Mouse (Mus musculus): ENCODE results near the gene Mgst2. TPM values are rescaled to one million over a fixed set of nuclear protein-coding genes. Genes with fewer than 3 reads are reported as not detected.

Gene Mgst2
- polyA plus RNA-seq, 1 experiment from 2014 or later, result 0.64 TPM

- Histone ChIP-seq H3K9me3 (ENCODE audit: control insufficient read depth, low read length) (no peaks in the 10 kb centered on the region), H3K27me3 (ENCODE audit: control insufficient read depth, insufficient read depth, low read length) (no peaks in the 10 kb centered on the region), H3K36me3 (ENCODE audit: control insufficient read depth, insufficient read depth, low read length) (no peaks in the 10 kb centered on the region), H3K9ac (ENCODE audit: low read length) (no peak overlapping the region), H3K4me3 (ENCODE audit: low read depth, low read length) (no peak overlapping the region), H3K4me1 (ENCODE audit: control insufficient read depth, insufficient read depth, low read length) (no peaks in the 10 kb centered on the region), H3K4me2 (ENCODE audit: low read depth, severe bottlenecking) (no peak overlapping the region), H3K27ac (replicated peaks; ENCODE audit: low read depth, low read length) (no peak overlapping the region)
- DNase-seq (ENCODE audit: low spot score) (no peak), ATAC-seq (ENCODE audit: insufficient number of reproducible peaks, low FRiP score, low TSS enrichment, low read depth) (no peak)
- 91% methylated on average over 1 of the region's 1 CpGs for WGBS
Measured at GRCm38 (mm10) chr3:51708375-51708745, 48.2 kb downstream of the Mgst2 start.

- Histone ChIP-seq H3K36me3 (ENCODE audit: control insufficient read depth, insufficient read depth, low read length) (no peaks in the 10 kb centered on the region), H3K27ac (replicated peaks; ENCODE audit: low read depth, low read length) (no peak overlapping the region), H3K4me1 (ENCODE audit: control insufficient read depth, insufficient read depth, low read length) (no peaks in the 10 kb centered on the region), H3K27me3 (ENCODE audit: control insufficient read depth, insufficient read depth, low read length) (no peaks in the 10 kb centered on the region), H3K4me2 (ENCODE audit: low read depth, severe bottlenecking) (no peak overlapping the region), H3K9me3 (ENCODE audit: control insufficient read depth, low read length) (no peaks in the 10 kb centered on the region), H3K4me3 (ENCODE audit: low read depth, low read length) (no peak overlapping the region), H3K9ac (ENCODE audit: low read length) (no peak overlapping the region)
- WGBS, result 77% methylated on average over 21 of the region's 21 CpGs
- ATAC-seq (ENCODE audit: insufficient number of reproducible peaks, low FRiP score, low TSS enrichment, low read depth) (no peak), DNase-seq (ENCODE audit: low spot score) (no peak)
Measured at GRCm38 (mm10) chr3:51708746-51709411, 48.7 kb downstream of the Mgst2 start.

GRCm38 (mm10) chr3:51712382-51712781 lies 52.2 kb downstream of the Mgst2 start:
- Histone ChIP-seq H3K27ac (replicated peaks; ENCODE audit: low read depth, low read length) (no peak overlapping the region), H3K9me3 (ENCODE audit: control insufficient read depth, low read length) (no peaks in the 10 kb centered on the region), H3K4me1 (ENCODE audit: control insufficient read depth, insufficient read depth, low read length) (peaks cover 7% of the 10 kb centered on the region; the same call in 1 of the 2 replicates), H3K27me3 (ENCODE audit: control insufficient read depth, insufficient read depth, low read length) (no peaks in the 10 kb centered on the region), H3K4me2 (ENCODE audit: low read depth, severe bottlenecking) (no peak overlapping the region), H3K4me3 (ENCODE audit: low read depth, low read length) (no peak overlapping the region), H3K36me3 (ENCODE audit: control insufficient read depth, insufficient read depth, low read length) (no peaks in the 10 kb centered on the region), H3K9ac (ENCODE audit: low read length) (no peak overlapping the region)
- DNase-seq (ENCODE audit: low spot score), result no peak
- WGBS, result 21% methylated on average over 3 of the region's 3 CpGs
- ATAC-seq (ENCODE audit: insufficient number of reproducible peaks, low FRiP score, low TSS enrichment, low read depth), result no peak

GRCm38 (mm10) chr3:51713233-51713632 lies 53.1 kb downstream of the Mgst2 start:
- Histone ChIP-seq H3K9me3 (ENCODE audit: control insufficient read depth, low read length) (no peaks in the 10 kb centered on the region), H3K4me2 (ENCODE audit: low read depth, severe bottlenecking) (no peak overlapping the region), H3K4me1 (ENCODE audit: control insufficient read depth, insufficient read depth, low read length) (peaks cover 9% of the 10 kb centered on the region; the same call in 1 of the 2 replicates), H3K27ac (replicated peaks; ENCODE audit: low read depth, low read length) (no peak overlapping the region), H3K27me3 (ENCODE audit: control insufficient read depth, insufficient read depth, low read length) (no peaks in the 10 kb centered on the region), H3K9ac (ENCODE audit: low read length) (no peak overlapping the region), H3K4me3 (ENCODE audit: low read depth, low read length) (no peak overlapping the region), H3K36me3 (ENCODE audit: control insufficient read depth, insufficient read depth, low read length) (no peaks in the 10 kb centered on the region)
- WGBS, result 10% methylated on average over 8 of the region's 8 CpGs
- ATAC-seq (ENCODE audit: insufficient number of reproducible peaks, low FRiP score, low TSS enrichment, low read depth), result no peak
- DNase-seq (ENCODE audit: low spot score), result no peak

GRCm38 (mm10) chr3:51714469-51714868 lies 54.3 kb downstream of the Mgst2 start:
- DNase-seq (ENCODE audit: low spot score), result no peak
- WGBS, result 74% methylated on average over 5 of the region's 5 CpGs
- no peaks in the 10 kb centered on the region for H3K36me3 ChIP-seq (ENCODE audit: control insufficient read depth, insufficient read depth, low read length)
- peaks cover 9% of the 10 kb centered on the region; the same call in 1 of the 2 replicates for H3K4me1 ChIP-seq (ENCODE audit: control insufficient read depth, insufficient read depth, low read length)
- H3K9me3 ChIP-seq (ENCODE audit: control insufficient read depth, low read length), result no peaks in the 10 kb centered on the region
- ATAC-seq (ENCODE audit: insufficient number of reproducible peaks, low FRiP score, low TSS enrichment, low read depth), result no peak
- H3K4me3 ChIP-seq (ENCODE audit: low read depth, low read length), result no peak overlapping the region
- no peak overlapping the region for H3K9ac ChIP-seq (ENCODE audit: low read length)
- H3K27ac ChIP-seq (replicated peaks; ENCODE audit: low read depth, low read length), result no peak overlapping the region
- no peaks in the 10 kb centered on the region for H3K27me3 ChIP-seq (ENCODE audit: control insufficient read depth, insufficient read depth, low read length)
- no peak overlapping the region for H3K4me2 ChIP-seq (ENCODE audit: low read depth, severe bottlenecking)

GRCm38 (mm10) chr3:51717455-51717854 lies 57.3 kb downstream of the Mgst2 start:
- no peaks in the 10 kb centered on the region for H3K9me3 ChIP-seq (ENCODE audit: control insufficient read depth, low read length)
- ATAC-seq (ENCODE audit: insufficient number of reproducible peaks, low FRiP score, low TSS enrichment, low read depth) (no peak), DNase-seq (ENCODE audit: low spot score) (no peak)
- no peak overlapping the region for H3K4me2 ChIP-seq (ENCODE audit: low read depth, severe bottlenecking)
- no peak overlapping the region for H3K4me3 ChIP-seq (ENCODE audit: low read depth, low read length)
- no peaks in the 10 kb centered on the region for H3K36me3 ChIP-seq (ENCODE audit: control insufficient read depth, insufficient read depth, low read length)
- no peak overlapping the region for H3K27ac ChIP-seq (replicated peaks; ENCODE audit: low read depth, low read length)
- no peaks in the 10 kb centered on the region for H3K27me3 ChIP-seq (ENCODE audit: control insufficient read depth, insufficient read depth, low read length)
- H3K4me1 ChIP-seq (ENCODE audit: control insufficient read depth, insufficient read depth, low read length), result peaks cover 9% of the 10 kb centered on the region; the same call in 1 of the 2 replicates
- H3K9ac ChIP-seq (ENCODE audit: low read length), result no peak overlapping the region
- 20% methylated on average over 3 of the region's 3 CpGs for WGBS

- H3K4me2 ChIP-seq (ENCODE audit: low read depth, severe bottlenecking), result no peak overlapping the region
- H3K9me3 ChIP-seq (ENCODE audit: control insufficient read depth, low read length), result no peaks in the 10 kb centered on the region
- WGBS, result 72% methylated on average over 4 of the region's 4 CpGs
- no peaks in the 10 kb centered on the region for H3K36me3 ChIP-seq (ENCODE audit: control insufficient read depth, insufficient read depth, low read length)
- H3K4me3 ChIP-seq (ENCODE audit: low read depth, low read length), result no peak overlapping the region
- H3K27me3 ChIP-seq (ENCODE audit: control insufficient read depth, insufficient read depth, low read length), result no peaks in the 10 kb centered on the region
- no peak for DNase-seq (ENCODE audit: low spot score)
- peaks cover 9% of the 10 kb centered on the region; the same call in 1 of the 2 replicates for H3K4me1 ChIP-seq (ENCODE audit: control insufficient read depth, insufficient read depth, low read length)
- ATAC-seq (ENCODE audit: insufficient number of reproducible peaks, low FRiP score, low TSS enrichment, low read depth), result no peak
- H3K27ac ChIP-seq (replicated peaks; ENCODE audit: low read depth, low read length), result no peak overlapping the region
- no peak overlapping the region for H3K9ac ChIP-seq (ENCODE audit: low read length)
Measured at GRCm38 (mm10) chr3:51717909-51718308, 57.7 kb downstream of the Mgst2 start.

GRCm38 (mm10) chr3:51719373-51719772 lies 59.2 kb downstream of the Mgst2 start:
- ATAC-seq (ENCODE audit: insufficient number of reproducible peaks, low FRiP score, low TSS enrichment, low read depth) (no peak), DNase-seq (ENCODE audit: low spot score) (no peak)
- no peaks in the 10 kb centered on the region for H3K9me3 ChIP-seq (ENCODE audit: control insufficient read depth, low read length)
- WGBS, result 84% methylated on average over 3 of the region's 3 CpGs
- no peak overlapping the region for H3K27ac ChIP-seq (replicated peaks; ENCODE audit: low read depth, low read length)
- no peaks in the 10 kb centered on the region for H3K36me3 ChIP-seq (ENCODE audit: control insufficient read depth, insufficient read depth, low read length)
- no peak overlapping the region for H3K4me2 ChIP-seq (ENCODE audit: low read depth, severe bottlenecking)
- H3K4me1 ChIP-seq (ENCODE audit: control insufficient read depth, insufficient read depth, low read length), result peaks cover 9% of the 10 kb centered on the region; the same call in 1 of the 2 replicates
- H3K27me3 ChIP-seq (ENCODE audit: control insufficient read depth, insufficient read depth, low read length), result no peaks in the 10 kb centered on the region
- no peak overlapping the region for H3K9ac ChIP-seq (ENCODE audit: low read length)
- H3K4me3 ChIP-seq (ENCODE audit: low read depth, low read length), result no peak overlapping the region

- ATAC-seq (ENCODE audit: insufficient number of reproducible peaks, low FRiP score, low TSS enrichment, low read depth), result no peak
- H3K4me2 ChIP-seq (ENCODE audit: low read depth, severe bottlenecking), result no peak overlapping the region
- no peaks in the 10 kb centered on the region for H3K9me3 ChIP-seq (ENCODE audit: control insufficient read depth, low read length)
- H3K9ac ChIP-seq (ENCODE audit: low read length), result no peak overlapping the region
- peaks cover 5% of the 10 kb centered on the region; the same call in 1 of the 2 replicates for H3K4me1 ChIP-seq (ENCODE audit: control insufficient read depth, insufficient read depth, low read length)
- no peak overlapping the region for H3K4me3 ChIP-seq (ENCODE audit: low read depth, low read length)
- no peak for DNase-seq (ENCODE audit: low spot score)
- no peaks in the 10 kb centered on the region for H3K27me3 ChIP-seq (ENCODE audit: control insufficient read depth, insufficient read depth, low read length)
- 84% methylated on average over 1 of the region's 1 CpGs for WGBS
- no peaks in the 10 kb centered on the region for H3K36me3 ChIP-seq (ENCODE audit: control insufficient read depth, insufficient read depth, low read length)
- no peak overlapping the region for H3K27ac ChIP-seq (replicated peaks; ENCODE audit: low read depth, low read length)
Measured at GRCm38 (mm10) chr3:51719982-51720381, 59.8 kb downstream of the Mgst2 start.
